Mouse (Mus musculus) testis, adult 2 months (tissue): ENCODE data around the gene Slc1a3.

ENCODE experiments used
- CTCF ChIP-seq: fragments of 200-500 bp; IDR thresholded peaks from 2 replicates; pipeline ENCODE4 v1.5.1; 2012; ENCODE audit warnings: low read depth, mild to moderate bottlenecking, inconsistent platforms, low read length, moderate library complexity; ENCODE audit not compliant: control insufficient read depth, insufficient read depth, insufficient replicate concordance
- POLR2A ChIP-seq: fragments of 200-500 bp; IDR thresholded peaks from 2 replicates; pipeline ENCODE4 v1.6.1; 2012; ENCODE audit warnings: low read depth, mild to moderate bottlenecking, inconsistent platforms, low read length, moderate library complexity; ENCODE audit not compliant: control insufficient read depth

- no peak for TF ChIP-seq CTCF
- TF ChIP-seq POLR2A: no peak
Observed at GRCm38 (mm10) chr15:8710146-8711006, at the start of gene Slc1a3.
